Comparison of ENCODE assay signal across 10 mouse cellular contexts in genomic region chr11:8503735-8504134, GRCm38 (mm10).
DNase-seq lines count a peak whose midpoint lies in the region; ATAC-seq lines count a peak whose summit lies in the region.
"Had no signal": no experiment of that assay in that cellular context is flagged by ENCODE, and none has a peak within 500 bp of the region (broad histone marks: within the 10 kb centered on the region; RNA-seq: fewer than 3 reads in every experiment).

No protein-coding gene starts in this region.

- no peak overlapping the region for H3K4me2 ChIP-seq in embryonic facial prominence, embryonic 14.5 days (ENCODE audit: low read depth, low read length)
- H3K4me2 ChIP-seq in limb, embryonic 13.5 days (replicated peaks), result no peak overlapping the region
- H3K4me2 ChIP-seq in midbrain, embryonic 15.5 days, result no peak overlapping the region
- H3K4me2 ChIP-seq: midbrain, embryonic 13.5 days had no signal

- peak; percentile 67 for DNase-seq in embryo, embryonic 10 days (ENCODE audit: low spot score)
- DNase-seq in embryonic facial prominence, embryonic 14.5 days (ENCODE audit: low spot score), result peak; percentile 78
- DNase-seq in lung, postnatal 36 days, result peak; percentile 93
- no peak for DNase-seq in cerebellum, adult 18-20 months
- no peak for DNase-seq in frontal cortex, postnatal 25 days (ENCODE audit: low spot score in 2 of 2)

- no peaks in the 10 kb centered on the region for H3K27me3 ChIP-seq in embryonic facial prominence, embryonic 14.5 days (replicated peaks; ENCODE audit: control insufficient read depth, insufficient read depth, low read length)
- no peaks in the 10 kb centered on the region for H3K27me3 ChIP-seq in limb, embryonic 13.5 days
- H3K27me3 ChIP-seq in midbrain, embryonic 15.5 days (replicated peaks), result no peaks in the 10 kb centered on the region
- H3K27me3 ChIP-seq: midbrain, embryonic 13.5 days had no signal

- H3K9me3 ChIP-seq in embryonic facial prominence, embryonic 14.5 days (ENCODE audit: control insufficient read depth, low read length), result no peaks in the 10 kb centered on the region
- H3K9me3 ChIP-seq in limb, embryonic 13.5 days, result no peaks in the 10 kb centered on the region
- no peaks in the 10 kb centered on the region for H3K9me3 ChIP-seq in midbrain, embryonic 15.5 days
- H3K9me3 ChIP-seq: midbrain, embryonic 13.5 days had no signal

- H3K4me1 ChIP-seq in embryonic facial prominence, embryonic 14.5 days (ENCODE audit: control insufficient read depth, insufficient read depth, low read length), result 0 out of 2 replicates have a peak, but pooled peaks cover 6% of the 10 kb centered on the region
- H3K4me1 ChIP-seq in limb, embryonic 13.5 days, result peaks cover 15% of the 10 kb centered on the region; the same call in 1 of the 2 replicates
- H3K4me1 ChIP-seq in midbrain, embryonic 15.5 days, result no peaks in the 10 kb centered on the region

- no peak overlapping the region for H3K27ac ChIP-seq in embryonic facial prominence, embryonic 14.5 days (replicated peaks; ENCODE audit: low read depth, low read length)
- H3K27ac ChIP-seq in limb, embryonic 13.5 days, result no peak overlapping the region
- no peak overlapping the region for H3K27ac ChIP-seq in midbrain, embryonic 15.5 days
- H3K27ac ChIP-seq: midbrain, embryonic 13.5 days had no signal

- H3K36me3 ChIP-seq in embryonic facial prominence, embryonic 14.5 days (ENCODE audit: control insufficient read depth, insufficient read depth, low read length), result peaks cover 56% of the 10 kb centered on the region
- H3K36me3 ChIP-seq in limb, embryonic 13.5 days, result peaks cover 97% of the 10 kb centered on the region
- no peaks in the 10 kb centered on the region for H3K36me3 ChIP-seq in midbrain, embryonic 15.5 days (replicated peaks)
- H3K36me3 ChIP-seq: G1E; midbrain, embryonic 13.5 days had no signal

- 36% methylated on average over 11 of the region's 11 CpGs for WGBS in embryonic facial prominence, embryonic 14.5 days
- 25% methylated on average over 11 of the region's 11 CpGs for WGBS in limb, embryonic 13.5 days
- WGBS in midbrain, embryonic 15.5 days, result 43% methylated on average over 11 of the region's 11 CpGs

- H3K4me3 ChIP-seq in embryonic facial prominence, embryonic 14.5 days (ENCODE audit: low read depth, low read length), result no peak overlapping the region
- H3K4me3 ChIP-seq in limb, embryonic 13.5 days, result no peak overlapping the region
- H3K4me3 ChIP-seq in midbrain, embryonic 15.5 days, result no peak overlapping the region
- H3K4me3 ChIP-seq: midbrain, embryonic 13.5 days had no signal

- peak; percentile 74 for ATAC-seq in embryonic facial prominence, embryonic 14.5 days (ENCODE audit: low read depth)
- ATAC-seq in limb, embryonic 13.5 days (ENCODE audit: low FRiP score, low read depth), result 0 out of 2 replicates have a peak, but pooled peaks have one; percentile 24
- ATAC-seq in midbrain, embryonic 15.5 days (replicated peaks), result no peak
- ATAC-seq: hindbrain, embryonic 16.5 days; midbrain, embryonic 13.5 days had no signal

- no peak overlapping the region for H3K9ac ChIP-seq in embryonic facial prominence, embryonic 14.5 days (ENCODE audit: low read depth, low read length)
- H3K9ac ChIP-seq in limb, embryonic 13.5 days, result no peak overlapping the region
- no peak overlapping the region for H3K9ac ChIP-seq in midbrain, embryonic 15.5 days
- H3K9ac ChIP-seq: midbrain, embryonic 13.5 days had no signal

Comparison
In these comparisons a context has a peak if more than half of its experiments do, and no peak if none do; other contexts are left out.
1. DNase-seq: peak in embryo, embryonic 10 days (single experiment), embryonic facial prominence, embryonic 14.5 days (single experiment) and lung, postnatal 36 days (single experiment); none in cerebellum, adult 18-20 months (0 of 2) and frontal cortex, postnatal 25 days (0 of 2).